Mouse (Mus musculus) right cerebral cortex, postnatal 36 days (tissue): ENCODE measurements around the gene Nphs2.
A peak's percentile ranks its signal among the peaks of the same experiment; 100 is the strongest.
"Not testable (repeated sequence)": the region's sequence is repeated elsewhere in the genome, so short reads cannot be mapped to it uniquely, and the experiment has no call there.

Experiments
- DNase-seq, 2 experiments: peaks; one replicate each; pipeline ENCODE4 v3.0.0; 2022; ENCODE audit warnings: low spot score in 2 of 2, mixed read lengths in 1 of 2

Nphs2 gene

GRCm38 (mm10) chr1:156310630-156311029, at the start of gene Nphs2:
Gene Nphs2 (plus strand): TSS chr1:156310727.
- DNase-seq = no peak

GRCm38 (mm10) chr1:156263352-156263751, 47.2 kb upstream of the Nphs2 start:
- DNase-seq = peak in 1 of 2 experiments; percentile 25

GRCm38 (mm10) chr1:156263946-156264345, 46.6 kb upstream of the Nphs2 start:
- no peak for DNase-seq

- DNase-seq = not testable (repeated sequence)
These were observed 42.0 kb upstream of the Nphs2 start for GRCm38 (mm10) chr1:156268546-156268945.

GRCm38 (mm10) chr1:156270471-156270870, 40.1 kb upstream of the Nphs2 start:
- no peak for DNase-seq

GRCm38 (mm10) chr1:156271654-156272053, 38.9 kb upstream of the Nphs2 start:
- no peak for DNase-seq

GRCm38 (mm10) chr1:156273647-156274046, 36.9 kb upstream of the Nphs2 start:
- DNase-seq = no peak

GRCm38 (mm10) chr1:156280131-156280530, 30.4 kb upstream of the Nphs2 start:
- no peak for DNase-seq

- DNase-seq = no peak
These were observed 26.3 kb upstream of the Nphs2 start for GRCm38 (mm10) chr1:156284207-156284606.

- peak; percentile 37 to 42 for DNase-seq
These were observed 25.5 kb upstream of the Nphs2 start for GRCm38 (mm10) chr1:156284851-156285540.

- no peak for DNase-seq
These were observed 25.0 kb upstream of the Nphs2 start for GRCm38 (mm10) chr1:156285541-156285896.

GRCm38 (mm10) chr1:156288556-156289221, 21.8 kb upstream of the Nphs2 start:
- DNase-seq = no peak

- DNase-seq = not testable (repeated sequence)
These were observed 21.3 kb upstream of the Nphs2 start for GRCm38 (mm10) chr1:156289222-156289587.

- no peak for DNase-seq
These were observed 20.5 kb upstream of the Nphs2 start for GRCm38 (mm10) chr1:156290016-156290415.

- DNase-seq = peak; percentile 14 to 39
These were observed 7.4 kb upstream of the Nphs2 start, which contains the start of gene Tdrd5 for GRCm38 (mm10) chr1:156302911-156303749. Gene Tdrd5 (minus strand): TSS chr1:156303664.

GRCm38 (mm10) chr1:156308595-156308994, 1.9 kb upstream of the Nphs2 start:
- no peak for DNase-seq

GRCm38 (mm10) chr1:156323126-156323525, 12.6 kb downstream of the Nphs2 start:
- no peak for DNase-seq

- no peak for DNase-seq
These were observed 30.3 kb downstream of the Nphs2 start for GRCm38 (mm10) chr1:156340847-156341246.

- no peak for DNase-seq
These were observed 33.9 kb downstream of the Nphs2 start for GRCm38 (mm10) chr1:156344433-156344832.

- DNase-seq = no peak
These were observed 35.1 kb downstream of the Nphs2 start for GRCm38 (mm10) chr1:156345633-156346032.

GRCm38 (mm10) chr1:156349031-156349430, 38.5 kb downstream of the Nphs2 start:
- no peak for DNase-seq

GRCm38 (mm10) chr1:156350441-156350840, 39.9 kb downstream of the Nphs2 start:
- no peak for DNase-seq
